Mouse (Mus musculus): ENCODE measurements around the gene Gpr153. TPM values are rescaled to one million over a fixed set of nuclear protein-coding genes. Genes with fewer than 3 reads are reported as not detected.

Gpr153 gene
- polyA plus RNA-seq, 1 experiment from 2014 or later: 7.8 TPM

GRCm38 (mm10) chr4:152267748-152268369 lies 6.2 kb upstream of the Gpr153 start:
- Histone ChIP-seq H3K4me1 (peaks cover 45% of the 10 kb centered on the region), H3K36me3 (no peaks in the 10 kb centered on the region), H3K4me2 (no peak overlapping the region), H3K27ac (no peak overlapping the region), H3K9me3 (replicated peaks) (no peaks in the 10 kb centered on the region), H3K9ac (no peak overlapping the region), H3K4me3 (replicated peaks) (no peak overlapping the region), H3K27me3 (no peaks in the 10 kb centered on the region)
- ATAC-seq (replicated peaks; ENCODE audit: low FRiP score): no peak
- WGBS: 65% methylated on average over 13 of the region's 13 CpGs

DNA sequence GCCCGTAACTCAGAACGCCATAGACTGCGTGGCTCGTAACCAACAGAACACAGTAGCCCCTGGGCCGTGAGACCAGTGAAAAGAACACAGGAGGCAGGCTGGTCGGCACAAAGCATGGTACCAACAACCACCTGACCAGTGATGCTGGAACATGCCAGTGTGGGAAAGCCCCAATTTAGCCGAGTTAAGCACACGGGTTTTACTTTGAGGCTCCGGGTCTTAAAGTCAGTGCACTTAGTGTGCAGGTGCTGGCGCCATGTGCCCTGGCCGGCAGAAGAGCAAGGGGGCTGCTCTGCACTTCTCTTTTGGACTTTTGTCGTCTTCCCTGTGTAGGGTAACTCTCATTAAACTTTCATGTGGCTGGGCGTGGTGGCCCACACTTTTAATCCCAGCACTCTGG lies 4.1 kb upstream of the Gpr153 start:
- Histone ChIP-seq H3K4me3 (replicated peaks) (no peak overlapping the region), H3K27ac (no peak overlapping the region), H3K27me3 (peaks cover 2% of the 10 kb centered on the region; the same call in 1 of the 2 replicates), H3K4me2 (no peak overlapping the region), H3K36me3 (no peaks in the 10 kb centered on the region), H3K9ac (no peak overlapping the region), H3K9me3 (replicated peaks) (no peaks in the 10 kb centered on the region), H3K4me1 (peaks cover 46% of the 10 kb centered on the region)
- 90% methylated on average over 13 of the region's 13 CpGs for WGBS
- no peak for ATAC-seq (replicated peaks; ENCODE audit: low FRiP score)

GRCm38 (mm10) chr4:152270599-152270998 lies 3.4 kb upstream of the Gpr153 start:
- Histone ChIP-seq H3K9ac (no peak overlapping the region), H3K4me2 (no peak overlapping the region), H3K27me3 (peaks cover 9% of the 10 kb centered on the region), H3K36me3 (no peaks in the 10 kb centered on the region), H3K4me1 (peaks cover 52% of the 10 kb centered on the region), H3K27ac (no peak overlapping the region), H3K4me3 (replicated peaks) (no peak overlapping the region), H3K9me3 (replicated peaks) (no peaks in the 10 kb centered on the region)
- ATAC-seq (replicated peaks; ENCODE audit: low FRiP score): no peak
- 74% methylated on average over 9 of the region's 9 CpGs for WGBS

GRCm38 (mm10) chr4:152271334-152271733 lies 2.7 kb upstream of the Gpr153 start:
- WGBS: 92% methylated on average over 11 of the region's 11 CpGs
- H3K36me3 ChIP-seq: no peaks in the 10 kb centered on the region
- H3K4me3 ChIP-seq (replicated peaks): no peak overlapping the region
- H3K27me3 ChIP-seq: peaks cover 12% of the 10 kb centered on the region
- peaks cover 54% of the 10 kb centered on the region for H3K4me1 ChIP-seq
- no peak overlapping the region for H3K4me2 ChIP-seq
- H3K9me3 ChIP-seq (replicated peaks): no peaks in the 10 kb centered on the region
- H3K9ac ChIP-seq: no peak overlapping the region
- no peak for ATAC-seq (replicated peaks; ENCODE audit: low FRiP score)
- H3K27ac ChIP-seq: no peak overlapping the region

GRCm38 (mm10) chr4:152272006-152272405 lies 2.0 kb upstream of the Gpr153 start:
- Histone ChIP-seq H3K27ac (peak overlapping the region; percentile 90), H3K27me3 (peaks cover 16% of the 10 kb centered on the region), H3K36me3 (no peaks in the 10 kb centered on the region), H3K4me2 (no peak overlapping the region), H3K4me3 (replicated peaks) (no peak overlapping the region), H3K4me1 (peaks cover 59% of the 10 kb centered on the region), H3K9me3 (replicated peaks) (no peaks in the 10 kb centered on the region), H3K9ac (no peak overlapping the region)
- WGBS: 61% methylated on average over 7 of the region's 7 CpGs
- no peak for ATAC-seq (replicated peaks; ENCODE audit: low FRiP score)

DNA sequence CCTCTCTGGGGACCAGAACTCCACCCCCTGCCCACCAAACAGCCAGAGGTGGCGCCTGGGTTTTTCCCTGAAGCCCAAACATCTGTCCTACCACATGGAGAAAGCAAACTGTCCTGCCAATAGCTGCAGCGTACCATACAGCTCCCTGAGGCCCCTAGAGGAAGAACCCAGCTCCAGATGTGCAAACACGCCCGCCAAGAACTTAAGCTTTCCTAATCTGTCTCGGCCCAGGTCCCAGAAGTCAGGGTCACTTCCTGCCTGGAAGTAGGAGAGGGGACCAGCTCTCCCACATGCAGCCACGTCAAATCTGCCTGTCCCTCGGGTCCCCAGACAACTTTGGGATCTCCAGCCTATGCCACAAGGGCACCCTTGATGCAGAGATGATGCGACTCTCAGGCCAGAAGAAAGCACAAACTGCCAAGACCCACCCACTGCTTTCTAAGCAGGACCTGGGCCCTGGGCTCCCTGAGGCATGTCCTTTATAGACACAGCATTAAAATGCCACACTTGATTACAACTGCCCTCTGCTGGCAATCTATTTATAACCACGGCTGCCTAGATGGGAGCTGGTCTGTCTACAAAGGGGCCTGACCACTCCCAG lies 1.5 kb upstream of the Gpr153 start:
- Histone ChIP-seq H3K9me3 (replicated peaks) (no peaks in the 10 kb centered on the region), H3K27me3 (peaks cover 16% of the 10 kb centered on the region), H3K36me3 (no peaks in the 10 kb centered on the region), H3K4me1 (peaks cover 56% of the 10 kb centered on the region), H3K4me2 (no peak overlapping the region), H3K9ac (no peak overlapping the region), H3K4me3 (replicated peaks) (no peak overlapping the region), H3K27ac (peak overlapping the region; percentile 90)
- 0 out of 2 replicates have a peak, but pooled peaks have one; percentile 9 for ATAC-seq (replicated peaks; ENCODE audit: low FRiP score)
- 23% methylated on average over 9 of the region's 9 CpGs for WGBS

- no peaks in the 10 kb centered on the region for H3K36me3 ChIP-seq
- 19% methylated on average over 3 of the region's 3 CpGs for WGBS
- no peak for ATAC-seq (replicated peaks; ENCODE audit: low FRiP score)
- no peaks in the 10 kb centered on the region for H3K9me3 ChIP-seq (replicated peaks)
- H3K4me2 ChIP-seq: peak overlapping the region; percentile 99
- H3K4me3 ChIP-seq (replicated peaks): peak overlapping the region; percentile 71; the same call in 1 of the 2 replicates
- peak overlapping the region; percentile 90 for H3K27ac ChIP-seq
- peaks cover 53% of the 10 kb centered on the region for H3K4me1 ChIP-seq
- no peak overlapping the region for H3K9ac ChIP-seq
- peaks cover 16% of the 10 kb centered on the region for H3K27me3 ChIP-seq
Measured at GRCm38 (mm10) chr4:152273191-152273590, 841 bp upstream of the Gpr153 start.

- H3K27ac ChIP-seq: peak overlapping the region; percentile 90
Measured at GRCm38 (mm10) chr4:152274681-152275131, 674 bp downstream of the Gpr153 start.

DNA sequence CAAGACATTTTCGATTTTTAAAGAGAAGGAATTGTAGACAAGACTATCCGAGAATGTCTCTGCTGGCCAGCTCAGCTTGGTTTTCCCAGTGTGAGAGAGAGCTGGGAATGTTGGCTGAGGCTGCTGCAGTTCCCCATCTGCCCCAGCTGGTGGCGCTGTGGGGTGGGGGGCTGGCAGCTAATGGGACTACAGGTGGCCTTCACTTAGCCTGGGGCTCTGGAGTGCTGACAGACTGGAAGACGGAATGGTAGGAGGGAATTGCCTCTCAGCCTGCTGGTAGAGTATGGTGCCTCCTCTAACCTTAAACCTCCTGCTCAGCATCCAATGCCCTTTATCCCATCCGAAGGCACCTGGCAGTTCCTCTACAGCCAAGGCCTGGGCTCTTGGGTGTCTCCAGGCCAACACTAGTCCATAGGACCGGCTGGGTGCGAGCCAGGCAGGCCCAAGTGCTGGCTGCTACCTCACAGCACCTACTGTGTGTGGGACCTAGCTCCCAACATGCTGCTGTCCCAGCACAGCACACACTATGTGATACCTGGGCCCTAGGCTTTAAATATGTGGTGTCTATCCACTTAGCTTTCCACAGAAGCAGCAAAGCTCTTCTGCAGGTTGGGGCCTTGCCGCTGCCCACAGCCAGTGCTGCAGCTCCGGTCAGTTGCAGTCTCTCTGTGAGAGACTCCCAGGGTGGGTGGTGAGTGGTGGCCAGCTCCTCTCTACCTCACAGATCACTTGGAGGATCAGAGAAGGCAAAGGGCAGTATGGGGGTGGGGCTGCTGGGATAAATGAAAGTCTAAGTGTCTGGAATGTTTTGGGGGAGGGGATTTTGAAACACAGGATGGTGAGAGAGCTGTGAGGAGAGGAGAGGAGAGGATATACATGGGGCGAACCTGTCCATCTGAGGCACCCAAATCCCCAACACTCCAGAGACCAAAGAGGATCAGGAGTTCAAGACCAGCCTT lies 2.6 kb downstream of the Gpr153 start:
- peaks cover 40% of the 10 kb centered on the region for H3K27me3 ChIP-seq

More at GRCm38 (mm10) chr4:152274681-152275131, 674 bp downstream of the Gpr153 start:
- Histone ChIP-seq H3K9me3 (replicated peaks) (no peaks in the 10 kb centered on the region), H3K4me2 (peak overlapping the region; percentile 99), H3K9ac (peak overlapping the region; percentile 68), H3K27me3 (peaks cover 20% of the 10 kb centered on the region), H3K4me1 (peaks cover 53% of the 10 kb centered on the region), H3K36me3 (0 out of 2 replicates have a peak, but pooled peaks cover 1% of the 10 kb centered on the region), H3K4me3 (replicated peaks) (peak overlapping the region; percentile 71)
- WGBS: 3% methylated on average over 20 of the region's 20 CpGs
- ATAC-seq (replicated peaks; ENCODE audit: low FRiP score): peak; percentile 34; the same call in 1 of the 2 replicates

DNA sequence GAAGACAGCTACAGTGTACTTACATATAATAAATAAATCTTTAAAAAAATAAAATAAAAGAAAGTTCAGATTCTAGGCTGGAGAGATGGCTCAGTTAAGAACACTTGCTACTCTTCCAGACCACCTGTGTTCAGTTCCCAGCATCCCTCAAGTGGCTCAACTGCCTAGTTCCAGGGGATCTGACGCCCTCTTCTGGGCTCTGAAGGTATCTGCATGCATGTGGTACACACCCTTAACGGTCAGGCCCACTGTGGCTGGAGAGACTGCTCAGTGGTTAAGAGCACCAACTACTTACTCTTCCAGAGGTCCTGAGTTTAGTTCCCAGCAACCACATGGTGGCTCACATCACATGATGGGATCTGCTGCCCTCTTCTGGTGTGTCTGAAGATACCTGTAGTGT lies 3.9 kb downstream of the Gpr153 start:
- Histone ChIP-seq H3K27ac (no peak overlapping the region), H3K4me2 (no peak overlapping the region), H3K9me3 (replicated peaks) (no peaks in the 10 kb centered on the region), H3K4me1 (peaks cover 41% of the 10 kb centered on the region), H3K36me3 (peaks cover 13% of the 10 kb centered on the region; the same call in 1 of the 2 replicates), H3K9ac (no peak overlapping the region), H3K27me3 (peaks cover 52% of the 10 kb centered on the region), H3K4me3 (replicated peaks) (no peak overlapping the region)
- ATAC-seq (replicated peaks; ENCODE audit: low FRiP score): no peak
- 72% methylated on average over 2 of the region's 2 CpGs for WGBS

More for the DNA sequence above, 2.6 kb downstream of the Gpr153 start:
- Histone ChIP-seq H3K4me1 (peaks cover 47% of the 10 kb centered on the region), H3K36me3 (peaks cover 13% of the 10 kb centered on the region; the same call in 1 of the 2 replicates), H3K27ac (no peak overlapping the region), H3K4me2 (no peak overlapping the region), H3K9ac (no peak overlapping the region), H3K4me3 (replicated peaks) (no peak overlapping the region), H3K9me3 (replicated peaks) (no peaks in the 10 kb centered on the region)
- 53% methylated on average over 10 of the region's 10 CpGs for WGBS
- ATAC-seq (replicated peaks; ENCODE audit: low FRiP score): no peak

DNA sequence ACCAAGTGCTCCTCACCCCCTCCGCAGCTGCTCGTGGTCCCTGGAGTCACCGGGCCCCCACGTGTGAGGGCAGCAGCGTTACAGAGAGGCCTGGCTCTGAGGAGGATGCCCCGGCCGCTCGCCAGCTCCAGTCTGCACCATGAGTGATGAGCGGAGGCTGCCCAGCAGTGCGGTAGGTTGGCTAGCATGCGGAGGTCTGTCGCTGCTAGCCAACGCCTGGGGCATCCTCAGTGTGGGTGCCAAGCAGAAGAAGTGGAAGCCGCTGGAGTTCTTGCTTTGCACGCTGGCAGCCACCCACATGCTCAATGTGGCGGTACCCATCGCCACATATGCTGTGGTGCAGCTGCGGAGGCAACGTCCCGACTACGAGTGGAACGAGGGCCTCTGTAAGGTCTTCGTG lies 5.0 kb downstream of the Gpr153 start:
- H3K4me3 ChIP-seq (replicated peaks): no peak overlapping the region
- H3K4me1 ChIP-seq: peaks cover 38% of the 10 kb centered on the region
- H3K27me3 ChIP-seq: peaks cover 63% of the 10 kb centered on the region
- no peak overlapping the region for H3K27ac ChIP-seq
- H3K4me2 ChIP-seq: no peak overlapping the region
- ATAC-seq (replicated peaks; ENCODE audit: low FRiP score): no peak
- no peaks in the 10 kb centered on the region for H3K9me3 ChIP-seq (replicated peaks)
- WGBS: 86% methylated on average over 23 of the region's 23 CpGs
- H3K36me3 ChIP-seq: peaks cover 13% of the 10 kb centered on the region; the same call in 1 of the 2 replicates
- H3K9ac ChIP-seq: no peak overlapping the region
